Mouse (Mus musculus): ENCODE results near the gene Sh3pxd2b.

Sh3pxd2b gene

DNA sequence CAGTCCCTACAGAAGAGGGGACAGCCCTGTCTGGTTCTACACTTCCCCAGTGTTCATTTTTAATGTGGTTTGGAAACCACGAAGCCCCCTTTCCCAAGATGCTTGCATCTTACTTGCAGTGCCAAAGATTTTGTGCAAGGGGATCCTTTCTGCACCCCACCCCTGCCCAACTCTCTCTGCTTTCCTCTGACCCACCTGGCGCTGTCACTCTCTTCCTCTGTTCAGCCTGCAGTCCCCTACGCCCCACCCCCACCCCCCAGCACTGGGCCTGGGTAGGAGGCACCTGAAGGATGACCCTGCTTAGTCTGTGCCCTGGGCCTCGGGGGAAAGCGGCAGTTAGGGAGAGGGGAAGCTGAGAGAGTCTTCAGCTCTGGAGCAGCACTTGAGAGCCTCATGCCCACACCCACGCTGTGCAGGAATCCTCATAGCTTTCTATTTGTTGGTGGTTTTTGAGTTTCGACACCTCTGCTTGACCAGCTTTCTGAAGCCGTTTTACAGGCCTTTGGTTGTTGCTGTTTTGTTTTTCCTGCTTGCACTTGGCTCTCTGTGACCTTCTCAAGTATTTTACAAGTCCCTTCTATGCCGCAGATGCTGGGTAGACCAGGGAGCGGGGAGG, 77.5 kb downstream of the Sh3pxd2b start:
- in situ Hi-C loops (cut with MboI; ENCODE audit: low sequenced_read_pairs), result no loop called here

DNA sequence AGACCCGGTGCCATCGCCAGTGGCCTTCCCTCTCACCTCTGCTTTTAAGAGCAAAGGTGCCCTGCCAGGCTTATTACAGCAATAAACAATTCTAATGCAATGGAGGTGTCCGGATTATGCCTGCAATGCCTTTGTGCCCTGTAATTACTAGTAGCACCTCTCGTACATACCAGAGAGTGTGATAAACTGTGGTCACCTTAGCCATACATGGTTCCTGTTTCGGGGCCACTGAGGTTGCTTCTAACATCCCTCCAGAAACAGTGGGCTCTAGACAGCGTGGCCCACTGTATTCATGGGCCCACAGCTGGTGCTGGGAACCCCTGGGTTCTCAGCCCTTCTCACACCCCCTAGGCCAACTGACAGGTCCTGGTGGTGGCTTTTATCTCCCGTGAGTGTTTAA, 79.9 kb downstream of the Sh3pxd2b start:
- in situ Hi-C loops (cut with MboI; ENCODE audit: low sequenced_read_pairs), result no loop called here

- in situ Hi-C loops (cut with MboI; ENCODE audit: low sequenced_read_pairs), result no loop called here
Observed at GRCm38 (mm10) chr11:32435410-32436060, 87.9 kb downstream of the Sh3pxd2b start.

DNA sequence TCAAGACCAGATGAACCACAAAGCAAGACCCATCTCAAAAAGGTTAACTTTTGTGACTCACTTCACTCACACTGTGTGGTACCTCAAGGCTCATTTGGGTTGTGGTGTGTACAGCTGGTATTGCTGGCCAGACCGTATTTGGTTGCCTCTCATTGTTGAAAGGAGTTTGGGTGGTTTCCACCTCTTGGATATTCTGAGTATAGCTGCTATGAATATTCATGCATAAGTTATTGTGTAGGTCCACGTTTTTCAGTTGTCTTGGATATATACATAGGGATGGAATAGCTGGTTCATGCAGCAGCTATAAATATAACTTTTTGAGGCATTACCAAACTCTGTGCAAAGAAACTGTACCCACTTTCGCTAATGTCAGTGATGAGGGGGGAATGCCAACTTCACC, 95.0 kb downstream of the Sh3pxd2b start:
- in situ Hi-C loops (cut with MboI; ENCODE audit: low sequenced_read_pairs), result no loop called here

DNA sequence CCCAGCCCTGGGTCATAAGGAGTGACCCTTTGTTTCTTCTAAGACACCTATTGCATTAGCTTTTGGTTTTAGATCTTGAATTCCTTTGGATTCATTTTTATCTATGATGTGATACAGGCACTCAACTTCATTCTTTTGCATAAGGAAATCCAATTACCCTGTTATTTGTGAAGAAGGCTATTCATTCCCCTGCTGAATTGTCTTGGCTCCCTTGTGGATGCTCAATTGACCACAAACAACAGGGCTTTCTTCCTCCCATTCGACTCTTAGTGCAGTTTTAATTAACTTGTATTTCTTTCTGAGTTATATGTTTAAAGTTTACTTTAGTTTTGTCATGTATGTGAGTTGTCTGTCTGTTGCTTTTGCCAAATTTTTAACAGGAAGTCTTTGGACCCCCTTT, 96.6 kb downstream of the Sh3pxd2b start:
- in situ Hi-C loops (cut with MboI; ENCODE audit: low sequenced_read_pairs), result no loop called here

DNA sequence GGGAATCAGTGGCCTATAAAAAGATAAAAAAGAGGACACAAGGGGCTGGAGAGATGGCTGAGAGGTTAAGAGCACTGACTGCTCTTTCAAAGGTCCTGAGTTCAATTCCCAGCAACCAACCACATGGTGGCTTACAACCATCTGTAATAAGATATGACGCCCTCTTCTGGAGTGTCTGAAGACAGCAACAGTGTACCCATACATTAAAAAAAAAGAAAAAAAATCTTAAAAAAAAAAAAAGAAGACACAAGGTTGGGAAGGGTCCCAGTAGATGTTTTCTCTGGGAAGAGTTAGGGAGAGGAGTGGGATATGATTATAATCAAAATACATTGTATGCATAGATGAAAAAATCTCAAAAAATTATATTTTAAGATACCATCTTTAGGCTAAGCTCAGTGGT, 97.5 kb downstream of the Sh3pxd2b start:
- in situ Hi-C loops (cut with MboI; ENCODE audit: low sequenced_read_pairs), result no loop called here

DNA sequence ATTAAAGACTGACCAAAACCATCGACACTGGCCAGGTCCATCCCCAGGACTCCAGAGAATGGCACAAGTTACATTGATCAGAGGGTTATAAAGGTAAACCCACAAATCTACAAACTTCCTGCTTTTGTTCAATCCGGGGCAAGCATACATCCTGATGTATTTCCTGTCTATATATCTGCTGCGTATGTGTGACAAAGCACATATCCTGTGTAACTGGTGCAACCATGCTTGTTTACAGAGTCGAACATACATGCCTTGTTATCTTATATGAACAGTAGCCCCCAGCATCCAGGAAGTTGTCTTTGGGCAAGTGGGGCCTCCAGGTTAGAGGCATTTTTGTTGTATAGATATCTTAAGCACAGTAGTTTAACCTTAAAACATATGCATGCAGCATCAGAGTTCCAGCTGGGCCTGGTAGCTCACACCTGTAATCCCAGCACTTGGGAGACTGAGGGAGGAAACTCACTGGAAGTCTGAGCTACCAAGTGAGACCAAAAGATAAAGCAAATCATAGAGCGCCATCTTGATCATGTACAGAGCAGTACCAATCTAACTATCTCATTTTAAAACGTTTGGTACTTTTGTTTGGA, 98.1 kb downstream of the Sh3pxd2b start:
- in situ Hi-C loops (cut with MboI; ENCODE audit: low sequenced_read_pairs), result no loop called here

DNA sequence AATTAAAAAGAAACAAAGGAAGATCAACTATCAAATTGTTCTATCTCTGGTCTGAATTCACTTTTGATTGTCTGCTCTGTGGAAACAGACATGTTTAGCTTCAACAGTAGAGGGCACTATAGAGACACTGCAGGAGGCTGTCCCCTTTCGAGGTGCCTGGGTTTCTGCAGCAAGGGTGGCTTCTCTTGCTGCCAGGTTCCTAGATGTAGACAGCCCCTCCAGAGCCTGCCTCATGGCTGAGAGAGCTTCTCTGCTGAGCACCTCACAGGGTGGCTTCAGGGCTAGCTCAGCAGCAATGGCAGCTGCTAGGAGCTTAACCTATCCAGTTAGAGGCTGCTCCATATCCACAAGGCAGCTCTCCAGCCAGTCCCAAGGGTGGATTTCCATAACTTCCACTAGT, 102.6 kb downstream of the Sh3pxd2b start:
- in situ Hi-C loops (cut with MboI; ENCODE audit: low sequenced_read_pairs), result no loop called here

- in situ Hi-C loops (cut with MboI; ENCODE audit: low sequenced_read_pairs), result no loop called here
Observed at GRCm38 (mm10) chr11:32451306-32451705, 103.7 kb downstream of the Sh3pxd2b start.

- in situ Hi-C loops (cut with MboI; ENCODE audit: low sequenced_read_pairs), result no loop called here
Observed at GRCm38 (mm10) chr11:32452745-32453144, 105.1 kb downstream of the Sh3pxd2b start.

- in situ Hi-C loops (cut with MboI; ENCODE audit: low sequenced_read_pairs), result no loop called here
Observed at GRCm38 (mm10) chr11:32453353-32453915, 105.8 kb downstream of the Sh3pxd2b start.

DNA sequence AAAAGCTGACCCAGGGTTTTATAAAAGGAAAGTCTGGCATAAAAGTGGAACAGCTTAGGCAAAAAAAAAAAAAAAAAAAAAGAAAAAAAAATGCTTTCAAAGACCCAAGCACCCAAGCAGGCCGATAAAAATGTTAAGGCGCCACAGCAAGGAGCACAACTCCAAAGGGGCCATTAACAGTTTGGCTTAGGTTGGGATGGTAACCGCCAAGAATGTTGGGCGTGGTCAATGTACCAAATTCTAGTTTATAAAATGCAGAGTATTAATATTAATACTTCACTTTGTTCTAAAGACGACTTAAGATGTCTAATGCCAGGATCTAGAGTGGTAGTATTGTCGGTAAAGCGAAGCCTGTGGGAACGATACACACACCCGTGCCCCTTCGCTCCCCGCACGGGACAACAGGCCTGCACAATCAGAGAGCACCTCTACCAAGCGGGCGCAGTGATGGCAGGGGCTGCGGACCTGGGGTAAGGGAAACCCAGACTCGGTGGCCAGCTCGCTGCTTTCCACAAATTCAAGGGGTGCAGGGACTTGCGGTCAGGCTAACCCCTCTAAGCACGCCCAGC, 106.7 kb downstream of the Sh3pxd2b start:
- in situ Hi-C loops (cut with MboI; ENCODE audit: low sequenced_read_pairs), result no loop called here

DNA sequence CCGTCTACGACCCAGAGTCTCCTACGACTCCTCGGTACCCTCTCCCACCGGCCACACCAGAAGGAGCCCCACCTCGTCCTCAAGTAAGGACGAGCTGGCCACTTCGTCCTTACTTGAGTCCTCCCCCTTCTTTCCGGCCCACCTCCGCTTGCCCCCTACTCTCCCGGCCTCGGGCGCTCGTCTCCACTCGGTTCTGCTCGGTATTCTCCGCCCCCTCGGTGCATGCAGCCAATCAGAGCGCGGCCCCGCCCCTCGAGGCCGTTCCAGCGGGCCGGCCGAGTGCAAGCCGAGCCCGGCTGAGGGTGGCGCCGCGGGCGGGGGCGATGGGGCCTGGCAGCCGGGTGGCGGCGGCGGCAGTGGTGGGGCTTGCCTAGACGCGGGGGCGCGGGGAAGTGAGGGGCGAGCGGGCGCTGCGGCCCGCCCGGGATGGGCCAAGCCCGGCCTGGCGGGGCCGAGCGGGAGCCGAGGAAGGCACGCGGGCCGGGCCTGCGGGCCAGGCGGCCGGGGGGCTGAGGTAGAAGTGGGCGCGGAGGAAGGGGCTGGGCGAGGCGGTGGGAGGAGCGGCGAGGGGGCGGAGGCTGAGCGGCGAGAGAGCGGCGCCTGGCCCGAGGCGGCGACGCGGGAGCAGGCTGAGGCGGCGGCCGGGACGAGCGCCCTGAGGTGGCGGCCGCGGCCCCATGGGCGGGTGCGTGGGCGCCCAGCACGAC, 107.3 kb downstream of the Sh3pxd2b start, which contains the start of gene Ubtd2:
Gene Ubtd2, plus strand, starts transcription at position 571 of the 707 bp plus-strand sequence.
- in situ Hi-C loops (cut with MboI; ENCODE audit: low sequenced_read_pairs), result no loop called here

GRCm38 (mm10) chr11:32455507-32456141, 108.0 kb downstream of the Sh3pxd2b start:
- in situ Hi-C loops (cut with MboI; ENCODE audit: low sequenced_read_pairs), result no loop called here

- in situ Hi-C loops (cut with MboI; ENCODE audit: low sequenced_read_pairs), result no loop called here
Observed at GRCm38 (mm10) chr11:32456356-32456755, 108.7 kb downstream of the Sh3pxd2b start.

DNA sequence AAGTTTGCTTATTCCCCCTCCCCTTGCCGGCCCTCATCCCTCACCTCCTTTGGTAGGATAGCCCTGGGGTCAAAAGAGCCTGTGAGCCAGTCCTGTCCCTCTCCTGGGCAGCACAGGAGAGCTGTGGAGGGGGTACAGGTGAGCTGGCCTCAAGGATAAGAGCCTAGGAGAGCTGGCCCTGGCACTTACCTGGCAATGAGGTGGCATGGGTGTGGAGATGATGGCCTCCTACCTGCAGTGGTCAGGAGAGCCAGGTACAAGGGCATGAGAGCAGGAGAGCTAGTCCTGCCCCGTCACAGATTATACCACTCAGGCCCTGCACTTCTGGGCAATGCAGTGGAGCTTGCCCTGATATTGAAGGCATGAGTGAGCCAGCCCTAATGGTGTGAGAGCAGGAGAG, 116.7 kb downstream of the Sh3pxd2b start:
- in situ Hi-C loops (cut with MboI; ENCODE audit: low sequenced_read_pairs), result no loop called here

- in situ Hi-C loops (cut with MboI; ENCODE audit: low sequenced_read_pairs), result no loop called here
Observed at GRCm38 (mm10) chr11:32471925-32472324, 124.3 kb downstream of the Sh3pxd2b start.

DNA sequence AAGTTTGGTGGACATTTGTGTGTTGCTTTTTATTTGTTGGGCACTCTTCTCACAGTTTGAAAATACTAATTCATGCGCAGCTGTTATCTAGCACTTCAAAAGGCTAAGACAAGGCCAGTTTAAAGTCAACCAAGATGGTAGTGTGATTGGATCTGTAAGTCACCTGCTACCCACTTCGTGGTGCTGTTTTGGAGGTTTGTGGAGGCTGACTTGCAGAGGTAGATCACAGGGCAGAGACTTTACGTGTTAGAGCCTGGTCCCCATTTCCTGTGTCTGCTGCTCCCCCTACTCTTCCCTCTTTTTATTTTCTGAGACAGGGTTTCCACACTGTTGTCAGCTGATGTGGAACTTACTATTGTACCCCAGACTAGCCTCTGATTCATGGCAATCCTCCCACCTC, 127.1 kb downstream of the Sh3pxd2b start:
- in situ Hi-C loops (cut with MboI; ENCODE audit: low sequenced_read_pairs), result no loop called here

- in situ Hi-C loops (cut with MboI; ENCODE audit: low sequenced_read_pairs), result no loop called here
Observed at GRCm38 (mm10) chr11:32475487-32476236, 128.0 kb downstream of the Sh3pxd2b start.
